Mouse (Mus musculus) ovary, postnatal 10 days (tissue): ENCODE results near the gene Cst7.
A peak's percentile ranks its signal among the peaks of the same experiment; 100 is the strongest.
"Not testable (repeated sequence)": the region's sequence is repeated elsewhere in the genome, so short reads cannot be mapped to it uniquely, and the experiment has no call there.

ENCODE experiments used
- DNase-seq: peaks from one replicate; pipeline ENCODE4 v3.0.0; 2022; ENCODE audit warnings: low spot score

Gene Cst7

DNA sequence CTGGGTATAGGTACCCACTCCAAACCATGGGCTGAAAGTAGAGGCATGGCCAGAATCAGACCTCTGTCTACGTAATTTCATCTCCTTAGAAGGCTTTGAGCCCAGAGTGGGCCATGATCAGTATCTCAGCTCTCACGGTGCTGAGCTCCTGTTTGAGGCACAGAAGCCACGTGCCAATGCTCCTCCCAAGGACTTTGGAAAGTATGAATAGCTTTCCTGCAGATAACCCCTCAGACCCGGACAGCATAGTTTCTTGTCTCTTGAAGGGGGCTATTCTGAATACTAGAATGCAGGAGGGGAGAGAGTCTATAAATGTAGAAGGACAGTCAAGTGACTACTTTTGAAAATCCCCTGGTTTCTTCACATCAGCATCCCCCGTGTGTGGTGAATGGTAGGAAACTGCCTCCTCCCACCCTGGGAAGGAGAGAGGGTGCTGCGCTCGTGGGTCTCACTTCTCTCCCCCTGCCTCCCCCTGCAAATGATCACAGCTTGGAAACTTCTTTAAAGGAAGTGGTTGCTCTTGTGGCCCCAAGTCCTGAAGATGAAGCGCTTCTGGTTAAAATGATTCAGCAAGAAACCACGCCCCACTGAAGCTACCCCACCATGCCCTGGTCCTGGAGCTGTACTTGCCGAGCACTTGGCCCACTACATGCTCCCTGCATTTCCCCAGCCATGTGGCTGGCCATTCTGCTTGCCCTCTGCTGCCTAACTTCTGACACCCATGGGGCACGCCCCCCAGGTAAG, at the start of gene Cst7:
TSS of gene Cst7 (plus strand) at position 569 of the 744 bp plus-strand sequence.
- no peak for DNase-seq

DNA sequence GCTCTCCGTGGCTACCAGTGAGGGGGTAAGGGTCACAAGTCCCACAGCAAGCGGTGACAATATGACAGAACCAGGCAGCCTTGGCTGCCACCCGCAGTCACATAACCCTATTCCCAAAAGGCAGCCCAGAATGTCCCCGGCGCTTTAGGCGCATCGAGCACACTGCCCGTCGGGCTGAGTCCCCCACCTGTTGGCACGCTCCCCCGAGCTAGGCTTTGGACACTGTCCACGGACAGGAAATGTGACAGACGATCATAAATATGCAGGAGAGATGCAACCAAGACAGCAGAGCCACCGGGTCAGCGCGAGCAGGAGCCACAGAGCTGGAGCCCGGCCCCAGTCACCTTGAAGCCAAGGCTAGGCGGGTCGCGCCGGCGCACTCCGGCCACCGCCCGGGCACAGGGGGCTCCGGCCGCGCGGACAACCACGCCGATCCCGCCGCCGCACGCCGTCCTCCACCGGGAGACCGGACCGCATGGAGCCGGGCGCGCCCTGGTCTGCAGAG, 44.5 kb upstream of the Cst7 start:
- DNase-seq: no peak

DNA sequence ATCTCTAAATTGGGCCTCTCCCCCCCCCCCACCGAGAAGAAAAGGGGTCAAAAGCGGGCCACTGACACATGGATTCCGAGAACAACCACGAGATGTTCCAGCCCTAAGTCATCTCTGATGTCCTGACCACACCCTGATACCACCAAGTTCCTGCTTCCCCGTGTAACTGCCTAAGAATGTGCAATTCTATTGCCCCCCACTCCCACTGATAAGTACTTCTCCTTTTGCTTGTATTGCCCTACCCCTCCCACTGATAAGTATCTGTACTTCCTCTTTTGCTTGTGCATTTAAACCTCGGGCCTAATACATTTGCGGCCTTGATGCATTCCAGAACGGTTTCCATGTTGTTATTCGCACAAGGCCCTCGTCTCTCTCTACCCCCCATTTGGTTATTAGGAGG, 20.6 kb upstream of the Cst7 start:
- not testable (repeated sequence) for DNase-seq

DNA sequence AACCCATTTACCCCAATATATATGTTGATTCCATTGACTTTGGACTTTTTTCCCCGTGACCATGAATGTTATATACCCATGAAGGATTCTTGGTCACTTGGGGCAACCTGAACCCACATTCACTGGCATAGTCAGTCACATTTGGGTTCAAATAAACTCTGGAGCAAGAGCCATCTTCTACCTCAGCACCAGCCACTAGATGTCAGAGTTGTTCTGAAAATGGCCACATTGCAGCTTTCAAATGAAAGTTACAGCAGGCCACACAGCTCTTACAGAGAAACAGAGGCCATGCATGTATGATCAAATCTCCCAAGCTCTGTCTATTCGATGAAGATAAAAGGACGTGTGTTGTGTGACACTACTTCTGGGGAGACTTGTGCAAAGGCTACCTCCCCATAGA, 11.6 kb upstream of the Cst7 start:
- no peak for DNase-seq

DNA sequence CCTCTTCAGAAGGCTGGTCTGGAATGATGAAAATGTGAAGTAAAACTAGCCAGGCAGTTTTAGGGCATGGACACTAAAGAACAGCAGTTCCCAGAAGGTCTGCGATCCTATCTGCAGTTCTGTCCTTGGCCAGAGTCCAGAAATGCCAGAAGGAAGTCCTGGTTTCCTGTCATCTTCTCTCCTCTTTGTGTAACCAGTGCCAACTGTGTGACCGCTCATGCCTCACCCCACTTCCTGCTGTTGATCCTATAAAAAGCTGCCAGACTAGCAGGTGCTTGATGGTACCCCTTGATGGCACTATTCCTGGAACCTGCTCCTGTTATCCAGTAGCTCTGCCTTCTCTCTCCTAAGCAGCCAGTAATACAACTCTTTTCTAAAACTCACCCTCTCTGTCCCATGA, 3.2 kb upstream of the Cst7 start:
- DNase-seq: no peak

DNA sequence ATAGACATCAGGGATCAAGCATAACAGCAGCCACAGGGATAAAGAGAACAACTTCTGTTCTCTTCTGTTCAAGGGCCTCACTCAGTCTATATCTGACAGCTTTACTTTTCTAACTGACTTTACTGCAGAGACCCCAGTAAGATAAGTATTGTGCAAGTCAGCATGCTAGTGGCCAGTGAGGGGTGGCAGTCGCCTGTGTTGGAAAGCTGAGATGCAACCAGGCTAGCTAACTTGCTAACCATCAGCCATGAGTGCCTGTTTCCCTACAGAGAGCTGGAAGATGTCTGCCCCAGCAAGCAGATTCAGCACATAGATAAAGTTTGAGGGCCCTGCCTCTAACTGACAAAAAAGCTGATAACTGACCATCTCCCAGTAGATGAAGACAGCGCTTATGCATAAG, 546 bp downstream of the Cst7 start:
- DNase-seq: no peak

DNA sequence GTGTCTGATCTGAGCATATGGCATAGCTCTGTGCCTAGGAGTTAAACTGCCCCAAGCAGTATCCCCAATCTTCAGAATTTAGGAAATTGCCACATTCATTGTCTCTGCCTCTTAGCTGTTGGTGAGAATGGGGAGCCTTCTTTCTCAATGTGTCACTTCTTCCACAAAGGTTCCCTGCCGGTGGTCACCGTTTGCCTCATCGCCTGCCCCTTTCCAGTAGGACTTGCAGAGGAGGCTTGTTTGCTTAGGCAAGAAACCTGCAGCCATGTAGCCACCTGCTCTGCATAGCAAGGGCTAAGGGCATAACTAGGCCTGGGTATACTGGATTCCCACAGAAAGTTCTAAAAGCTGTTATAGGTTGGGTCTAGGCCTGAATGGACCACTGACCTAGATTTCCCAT, 2.2 kb downstream of the Cst7 start:
- DNase-seq: no peak

DNA sequence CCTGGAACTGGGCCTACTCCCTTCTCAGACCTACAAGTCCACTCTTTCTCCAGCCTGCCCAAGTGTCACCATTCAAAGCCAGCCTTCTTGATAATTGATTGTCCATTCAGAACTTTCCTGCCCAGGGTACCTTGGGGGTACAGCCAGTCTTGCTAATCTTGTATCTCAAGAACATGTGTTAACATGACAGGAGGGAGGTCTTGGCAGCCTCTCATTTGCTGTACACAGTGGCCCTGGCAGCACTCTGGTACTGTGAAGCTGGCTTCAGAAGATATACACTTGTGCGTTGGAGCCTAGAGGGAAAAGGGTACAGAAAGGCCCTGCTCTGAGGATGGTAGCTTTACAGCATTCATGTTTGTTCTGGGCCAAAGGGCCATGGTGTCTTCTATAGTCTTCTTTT, 6.0 kb downstream of the Cst7 start:
- DNase-seq: no peak

DNA sequence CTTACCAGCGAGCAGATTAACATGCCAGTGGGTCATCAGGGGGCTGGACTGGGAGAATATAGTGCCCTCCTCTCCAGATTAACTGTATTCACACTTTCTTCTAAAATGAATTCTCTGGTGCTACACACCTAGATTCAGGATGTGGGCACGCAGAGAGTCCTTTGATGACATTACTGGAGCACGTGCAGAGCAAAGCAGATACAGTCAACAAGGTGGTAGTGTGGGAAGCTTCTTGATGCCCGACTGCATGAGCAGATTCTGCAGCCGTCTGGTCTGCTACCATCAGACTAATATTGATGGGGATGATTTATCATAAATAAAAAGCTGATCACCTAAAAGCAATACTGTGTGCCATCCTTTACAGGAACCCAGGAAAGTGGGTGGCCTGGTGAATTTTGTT, 8.4 kb downstream of the Cst7 start:
- no peak for DNase-seq

DNA sequence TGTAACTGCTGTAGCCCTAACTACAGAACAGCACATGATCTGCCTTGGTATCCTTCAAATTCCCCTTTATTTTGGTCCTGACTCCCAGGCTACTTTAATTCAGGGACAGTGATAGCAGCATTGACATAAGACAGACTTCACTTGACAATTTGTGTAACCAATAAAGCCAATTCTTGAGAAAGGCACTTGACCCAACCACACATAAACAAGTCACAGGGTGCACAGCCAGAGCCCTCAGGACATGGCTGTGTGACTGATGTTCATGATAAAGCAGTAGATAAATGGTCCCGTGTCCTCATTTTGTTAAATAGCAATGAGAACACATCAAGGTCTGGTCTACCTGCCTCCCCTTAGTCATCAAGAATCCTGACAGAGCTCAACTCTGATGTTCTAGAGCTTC, 9.4 kb downstream of the Cst7 start:
- no peak for DNase-seq

DNA sequence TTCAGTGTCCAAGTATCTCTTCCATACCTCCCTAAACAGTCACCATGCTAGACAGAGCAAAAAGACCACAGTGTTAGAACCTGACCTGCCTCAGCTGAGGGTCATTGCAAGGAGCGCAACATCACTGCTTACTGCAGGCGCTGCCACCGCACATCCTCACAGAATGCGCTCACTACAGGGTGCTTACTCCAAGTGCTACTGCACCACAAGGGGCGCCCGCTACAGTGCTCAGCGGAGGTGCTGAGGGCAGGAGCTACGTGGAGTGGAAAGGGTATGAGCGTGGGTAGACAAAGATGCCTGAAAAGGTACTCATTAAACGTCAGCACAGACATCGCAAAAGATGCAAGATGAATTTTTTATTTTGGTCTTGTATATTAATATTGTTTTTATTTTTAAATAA, 18.9 kb downstream of the Cst7 start:
- no peak for DNase-seq

DNA sequence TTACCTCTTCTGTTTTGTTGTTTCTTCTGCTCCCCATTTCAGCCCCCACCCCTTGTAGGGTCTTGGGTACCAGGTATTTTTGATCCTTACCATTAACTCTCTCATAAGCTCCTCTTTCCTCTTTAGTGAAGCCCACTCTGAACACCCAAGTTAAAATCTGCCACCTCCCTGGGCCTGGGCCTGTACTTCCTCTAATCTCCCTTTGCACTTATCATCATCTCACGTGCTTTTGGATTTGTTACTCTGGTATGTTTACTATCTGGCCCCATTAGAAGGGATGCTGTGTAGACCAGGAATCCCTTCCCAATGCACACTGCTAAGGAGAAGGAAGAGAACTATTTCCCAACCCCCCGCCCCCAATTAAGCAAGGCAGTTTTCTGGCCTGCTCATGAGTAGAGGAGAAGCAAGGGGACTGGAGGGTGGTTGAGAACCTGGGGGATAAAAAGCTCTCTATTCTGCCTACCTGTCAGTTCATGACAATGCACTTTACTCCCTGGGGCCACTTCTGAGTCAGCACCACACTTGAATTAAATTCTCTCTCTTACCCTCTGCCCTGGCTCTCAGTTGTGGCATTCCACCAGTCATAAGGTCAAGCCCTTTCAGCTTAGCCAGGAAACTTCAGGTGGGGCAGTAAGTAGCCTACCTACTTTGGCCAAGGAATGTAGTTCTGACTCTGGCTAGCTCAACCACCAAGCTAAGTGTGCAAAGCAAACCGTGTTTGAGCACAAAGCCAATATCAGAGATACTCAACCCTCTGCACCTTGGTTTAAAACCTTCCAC, 25.4 kb downstream of the Cst7 start:
- no peak for DNase-seq

DNA sequence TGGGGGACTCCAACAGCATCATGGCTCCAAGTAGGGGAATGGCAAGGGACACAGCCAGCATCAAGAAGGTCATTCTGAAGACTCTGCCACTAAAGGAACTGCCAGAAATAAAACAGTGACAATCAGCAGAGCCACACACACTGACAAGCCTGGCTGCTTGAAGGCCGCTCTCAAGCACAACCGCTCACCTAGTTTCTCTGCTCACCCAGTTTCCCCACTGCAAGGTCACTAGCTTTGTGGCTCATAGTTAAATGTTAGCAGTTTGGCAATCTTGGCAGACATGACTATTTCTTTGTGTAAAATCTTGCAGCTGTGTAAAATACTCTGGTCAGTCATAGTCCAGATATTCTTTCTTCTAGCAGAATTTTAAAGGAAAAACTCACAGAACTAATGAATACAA, 30.0 kb downstream of the Cst7 start:
- no peak for DNase-seq

DNA sequence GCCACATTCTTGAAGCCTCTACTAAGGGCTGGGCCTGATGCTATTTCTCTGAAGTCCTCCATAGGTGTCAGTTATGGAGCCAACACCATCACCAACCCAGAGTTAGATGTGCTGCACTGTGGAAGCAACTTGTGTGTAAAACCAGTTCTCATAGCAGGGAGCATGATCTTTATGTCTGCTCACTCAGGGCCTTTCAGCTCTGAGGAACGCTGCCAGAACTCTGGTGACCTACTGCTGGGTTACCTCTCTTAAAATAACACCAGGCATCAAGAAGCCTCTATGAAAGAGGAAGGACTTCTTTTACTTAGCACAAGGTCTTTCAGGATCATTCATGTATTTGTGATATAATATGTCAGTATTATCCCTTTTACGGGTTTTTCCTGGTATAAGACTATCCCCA, 32.0 kb downstream of the Cst7 start:
- no peak for DNase-seq

DNA sequence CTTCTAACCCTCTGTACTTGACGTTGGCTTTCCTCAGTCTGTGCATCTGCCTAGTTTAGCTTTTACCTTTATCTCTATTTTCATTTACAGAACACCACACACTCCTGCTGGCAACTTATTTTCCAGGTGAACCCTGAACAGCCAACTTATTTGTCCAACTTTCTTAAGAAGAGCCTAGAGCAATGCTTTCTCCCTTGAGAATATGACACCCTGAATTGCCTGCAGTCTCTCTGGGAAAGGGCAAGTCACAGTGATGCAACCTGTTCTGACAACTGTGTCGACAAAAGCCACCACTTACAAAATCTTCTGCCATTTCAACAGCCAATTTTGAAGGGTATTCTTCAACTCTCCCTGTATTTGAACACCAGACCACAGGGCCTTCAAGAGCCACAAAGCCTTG, 34.6 kb downstream of the Cst7 start:
- DNase-seq: no peak

DNA sequence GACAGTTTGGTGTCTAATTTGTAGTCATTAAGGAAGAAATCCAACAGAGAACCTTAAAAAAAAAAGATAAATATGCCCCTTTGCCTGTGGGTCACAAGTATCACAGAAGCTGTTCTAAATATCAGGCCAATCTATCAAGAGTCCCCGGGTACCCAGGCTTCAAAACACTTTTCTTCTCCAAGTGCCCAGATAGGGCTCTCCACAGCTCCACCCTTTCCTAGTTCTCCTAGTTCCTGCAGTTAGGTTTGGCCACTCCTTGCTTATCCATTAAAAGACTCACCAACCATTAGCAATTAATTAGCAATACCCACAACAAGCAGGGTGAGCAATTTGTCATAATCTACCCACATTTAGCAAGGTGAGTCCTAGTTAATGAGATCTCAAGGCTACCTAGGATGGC, 36.9 kb downstream of the Cst7 start:
- DNase-seq: no peak

DNA sequence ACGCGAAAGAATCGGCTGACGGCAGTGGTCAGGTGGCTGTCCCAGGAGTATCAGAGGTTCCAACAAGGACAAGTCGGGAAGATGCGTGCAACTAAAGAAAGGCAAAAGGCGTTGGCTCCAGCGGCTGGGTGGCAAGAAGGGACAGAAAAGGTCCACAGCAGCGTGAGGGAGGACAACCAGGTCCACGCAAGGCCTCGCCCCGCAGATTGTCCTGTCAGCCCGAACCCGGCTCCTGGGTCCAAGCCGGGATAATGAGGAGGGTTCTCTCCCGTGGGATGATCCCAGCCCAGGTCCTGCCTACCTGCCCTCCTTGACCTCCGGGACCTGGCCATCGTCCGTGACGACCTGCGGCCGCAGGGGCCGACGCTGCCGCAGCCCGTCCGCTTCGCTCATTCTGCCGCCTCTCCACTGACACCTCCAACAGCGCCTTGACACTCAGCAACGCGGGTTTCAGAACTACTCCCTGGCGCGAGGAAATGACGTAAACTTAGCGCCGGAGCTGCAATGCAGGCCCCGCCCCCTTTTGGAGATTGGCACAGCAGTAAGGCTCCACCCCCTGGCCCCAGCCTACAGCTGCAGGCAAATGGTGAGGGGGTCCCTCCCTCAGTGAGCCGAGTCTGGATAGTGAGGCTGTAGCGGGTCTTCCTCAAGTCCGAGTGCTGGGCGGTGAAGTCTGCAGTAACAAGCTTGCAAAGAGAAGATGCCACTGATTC, 38.0 kb downstream of the Cst7 start, which contains the start of gene Apmap:
TSS of gene Apmap (minus strand) at position 481 of the 713 bp plus-strand sequence.
- peak; percentile 91 for DNase-seq

DNA sequence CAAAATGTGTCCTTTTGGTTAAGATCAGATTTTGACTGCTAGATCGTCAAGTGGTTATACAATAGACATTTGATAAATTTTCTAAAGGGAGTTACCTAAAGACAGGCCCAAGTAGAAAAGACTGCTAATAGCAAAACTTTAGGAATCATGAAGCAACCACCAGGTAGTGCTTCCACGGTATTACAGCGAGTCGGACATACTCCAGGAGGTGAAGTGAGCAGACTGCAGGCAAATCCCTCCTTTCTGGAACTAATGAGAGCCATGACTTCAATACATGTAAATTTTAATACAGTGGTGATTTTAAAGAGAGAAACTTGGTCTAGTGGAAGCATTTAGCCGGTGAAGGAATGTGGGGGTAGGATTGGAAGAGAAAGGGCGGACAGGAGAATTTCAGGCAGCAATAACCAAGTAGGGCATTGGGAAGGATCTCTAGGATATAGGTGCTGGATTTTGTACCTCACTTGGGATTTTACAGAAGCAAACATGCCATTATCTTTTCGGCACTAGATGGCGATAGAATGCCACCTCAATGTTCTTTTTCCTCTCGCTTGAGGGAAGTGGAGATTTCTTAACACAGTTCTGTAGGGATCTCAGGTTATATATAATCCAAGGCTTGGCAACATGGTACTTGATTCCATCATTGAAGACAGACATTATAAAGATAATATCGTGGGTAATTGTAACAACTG, 38.8 kb downstream of the Cst7 start:
- no peak for DNase-seq

DNA sequence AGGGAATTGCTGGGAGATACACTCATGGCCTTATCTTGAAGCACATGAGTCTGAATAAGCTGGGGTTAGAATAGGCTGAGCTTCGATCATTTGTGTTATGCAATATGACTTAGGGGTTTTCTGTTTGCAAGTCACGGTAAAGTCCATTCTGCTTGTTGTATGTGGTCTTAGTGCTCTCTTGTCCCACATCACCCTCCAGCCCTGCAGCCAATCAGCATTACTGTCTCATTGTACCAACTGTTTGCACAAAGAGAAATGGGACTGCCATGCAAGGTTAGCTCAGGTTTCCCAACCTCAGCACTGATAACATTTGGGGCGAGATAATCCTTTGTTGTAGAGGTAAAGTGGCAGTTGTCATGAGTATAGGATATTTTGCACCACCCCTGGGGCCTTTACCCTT, 39.9 kb downstream of the Cst7 start:
- no peak for DNase-seq

DNA sequence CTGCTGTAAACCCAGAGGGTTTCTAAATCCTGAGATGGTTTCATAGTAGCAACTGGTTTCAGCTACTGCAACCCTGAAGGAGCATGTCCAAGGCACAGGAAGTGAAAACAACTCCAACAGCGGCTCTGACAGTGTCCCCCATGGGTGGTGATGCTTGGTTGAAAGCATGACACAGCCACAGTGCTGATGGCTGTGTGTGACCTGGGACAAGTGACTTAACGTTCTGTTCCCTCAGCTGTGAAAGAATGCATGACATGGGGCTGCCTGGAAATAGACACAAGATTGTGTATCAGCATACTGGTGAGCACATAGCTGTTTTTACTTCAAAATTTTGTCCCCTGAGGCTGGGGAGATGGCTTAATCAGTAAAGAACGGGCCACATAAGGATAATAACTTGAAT, 51.5 kb downstream of the Cst7 start:
- no peak for DNase-seq

DNA sequence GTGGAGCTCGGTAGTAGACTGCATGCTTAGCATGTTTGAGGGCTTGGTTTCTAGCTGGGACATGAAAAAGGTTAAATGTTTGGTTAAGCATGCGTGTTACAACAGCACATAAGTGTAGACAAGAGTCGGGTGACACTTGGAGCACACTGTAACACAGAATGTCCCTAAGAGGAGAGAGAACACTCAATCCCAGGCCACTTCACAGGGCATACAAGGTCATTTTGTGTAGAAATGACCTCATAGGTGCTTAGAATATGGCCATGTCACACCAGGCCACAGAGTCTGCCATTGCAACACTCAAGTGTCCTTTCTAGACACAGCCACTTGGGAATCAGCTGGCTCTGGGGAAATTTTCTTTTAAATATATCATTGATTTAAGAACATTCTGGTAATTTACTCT, 53.7 kb downstream of the Cst7 start:
- no peak for DNase-seq

DNA sequence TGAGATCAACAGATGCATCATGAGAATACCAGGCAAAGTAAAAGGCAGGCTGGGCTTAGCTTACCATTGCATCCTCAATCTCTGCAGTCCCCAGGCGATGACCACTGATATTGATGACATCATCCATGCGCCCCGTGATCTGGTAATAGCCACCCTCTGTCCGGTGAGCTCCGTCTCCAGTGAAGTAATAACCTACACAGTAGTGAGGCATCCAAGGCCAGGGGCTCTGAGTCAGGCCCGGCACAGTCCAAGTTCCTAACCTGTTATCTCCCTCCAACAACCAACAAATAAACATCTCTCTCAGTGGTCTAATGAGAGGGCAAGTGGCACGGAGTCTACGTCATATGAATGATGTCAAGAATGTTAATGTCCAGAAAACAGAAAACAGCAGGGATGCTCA, 54.7 kb downstream of the Cst7 start:
- DNase-seq: no peak
